Mouse (Mus musculus) brown adipose tissue, adult 24 weeks (tissue): ENCODE results near the gene Chrna3. TPM values are rescaled to one million over a fixed set of nuclear protein-coding genes. Genes with fewer than 3 reads are reported as not detected.

Source experiments
- H3K27ac ChIP-seq: fragments of 200-500 bp; replicated peaks from 2 replicates; pipeline ENCODE4 v1.5.1; 2012; ENCODE audit warnings: low read depth, mild to moderate bottlenecking, low read length
- H3K4me1 ChIP-seq: fragments of 200-500 bp; 2 replicates; pipeline ENCODE4 v1.6.1; 2012; ENCODE audit warnings: low read length, mixed read lengths; ENCODE audit not compliant: control insufficient read depth, insufficient read depth, insufficient read length
- H3K4me3 ChIP-seq: fragments of 200-500 bp; 2 replicates; pipeline ENCODE4 v1.5.1; 2012; ENCODE audit warnings: low read depth, mild to moderate bottlenecking, low read length, moderate library complexity; ENCODE audit not compliant: insufficient read depth
- polyA plus RNA-seq: library from polyadenylated mRNA; stranded (reverse); fragments of >200 nt; gene quantifications from 2 replicates; pipeline ENCODE4 v1.2.4, GENCODE M21; 2012; ENCODE audit not compliant: missing spikeins, insufficient read depth, insufficient read length

Chrna3 gene
- not detected in 2 replicates for polyA plus RNA-seq

DNA sequence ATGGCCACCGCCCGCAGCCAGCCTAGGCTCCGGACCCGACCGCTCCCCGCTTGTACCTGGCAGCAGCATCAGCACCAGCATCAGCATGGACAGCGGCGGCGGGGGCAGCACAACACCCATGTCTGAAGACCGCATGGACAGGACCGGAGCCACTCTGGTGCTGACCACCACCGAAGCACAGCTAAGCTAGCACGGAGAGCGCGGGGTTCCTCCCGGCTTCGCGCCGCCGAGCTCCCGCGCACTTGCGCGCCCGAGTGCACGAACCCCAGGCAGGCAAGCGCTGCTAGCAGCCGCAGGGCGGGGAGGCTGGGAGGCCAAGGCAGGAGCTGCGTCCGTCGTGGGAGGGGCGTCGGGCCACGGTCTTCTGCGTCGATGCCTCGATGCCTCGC is at the start of gene Chrna3:
Gene Chrna3, minus strand, starts transcription at position 288 of the 389 bp plus-strand sequence.
- H3K27ac ChIP-seq = no peak within 1 kb of the TSS
- no peak within 1 kb of the TSS for H3K4me3 ChIP-seq
- H3K4me1 ChIP-seq = no peaks in the 10 kb centered on the region

DNA sequence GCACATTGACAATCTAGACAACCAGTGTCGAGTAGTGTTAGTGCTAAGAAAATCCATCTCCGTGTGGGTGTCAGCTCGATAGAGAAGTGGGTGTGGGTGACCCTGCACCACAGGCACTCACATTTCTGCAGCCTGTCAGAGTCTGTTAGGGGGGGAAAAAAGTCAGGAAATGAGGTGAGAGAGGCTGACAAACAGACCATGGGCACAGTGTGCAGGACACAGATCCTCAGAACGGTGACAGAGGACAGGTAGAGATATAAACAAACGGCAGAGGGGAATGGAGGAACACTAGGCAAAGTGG is 41.6 kb upstream of the Chrna3 start:
- Histone ChIP-seq H3K4me3 (no peak overlapping the region), H3K27ac (no peak overlapping the region), H3K4me1 (no peaks in the 10 kb centered on the region)

DNA sequence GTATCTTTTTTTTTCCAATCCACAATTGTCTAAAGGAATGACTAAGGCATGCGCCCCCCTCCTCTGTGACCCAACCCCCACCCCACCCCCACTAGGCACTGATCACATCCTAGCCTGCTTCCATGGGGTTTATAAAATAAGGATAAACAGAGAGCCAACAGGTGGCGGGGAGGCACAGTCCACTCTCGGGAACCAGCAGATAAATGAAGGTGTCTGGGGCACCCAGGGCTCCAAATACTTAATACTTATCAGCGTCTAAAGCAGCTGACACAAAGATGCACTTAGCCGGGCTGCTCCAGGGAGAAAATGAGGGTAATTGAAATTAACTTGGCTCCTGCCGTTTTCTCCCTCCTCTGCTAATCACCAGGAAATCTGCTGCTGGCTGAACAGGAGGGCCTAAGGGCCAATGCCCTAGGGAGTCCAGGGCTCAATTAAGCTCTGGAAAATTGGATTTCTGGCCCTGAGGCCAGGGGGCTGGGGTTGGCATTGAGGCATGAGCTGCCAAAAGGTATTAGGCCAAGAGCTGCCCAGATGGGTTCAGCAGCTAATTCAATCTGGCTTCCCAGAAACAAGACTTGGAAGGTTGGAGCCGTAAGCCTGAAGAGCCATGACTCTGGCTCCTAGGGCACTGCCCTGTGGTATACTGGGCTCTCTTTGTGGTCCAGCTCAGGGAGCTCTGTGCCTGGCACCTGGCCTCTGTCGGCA is 41.0 kb upstream of the Chrna3 start:
- Histone ChIP-seq H3K4me1 (no peaks in the 10 kb centered on the region), H3K4me3 (no peak overlapping the region), H3K27ac (no peak overlapping the region)

DNA sequence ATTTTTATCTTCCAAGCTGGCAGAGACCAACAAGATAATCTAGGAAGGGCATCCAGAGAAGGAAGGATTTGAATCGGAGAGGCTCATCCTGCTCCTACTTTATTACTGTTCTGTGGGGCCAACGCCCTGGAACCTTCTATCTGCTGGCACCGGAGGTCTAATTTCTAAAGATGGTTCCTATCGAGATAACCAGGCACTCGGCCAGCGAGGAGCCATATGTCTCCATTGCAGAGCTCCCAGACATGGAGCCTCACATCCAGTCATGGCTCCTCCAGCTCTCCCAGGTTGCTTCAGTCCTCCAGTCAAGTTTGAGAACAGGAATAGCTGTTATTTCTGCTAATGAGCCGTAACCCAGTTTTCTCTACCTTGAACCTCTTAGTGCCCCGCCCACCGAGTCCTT is 38.9 kb upstream of the Chrna3 start:
- Histone ChIP-seq H3K4me1 (no peaks in the 10 kb centered on the region), H3K4me3 (no peak overlapping the region), H3K27ac (no peak overlapping the region)

DNA sequence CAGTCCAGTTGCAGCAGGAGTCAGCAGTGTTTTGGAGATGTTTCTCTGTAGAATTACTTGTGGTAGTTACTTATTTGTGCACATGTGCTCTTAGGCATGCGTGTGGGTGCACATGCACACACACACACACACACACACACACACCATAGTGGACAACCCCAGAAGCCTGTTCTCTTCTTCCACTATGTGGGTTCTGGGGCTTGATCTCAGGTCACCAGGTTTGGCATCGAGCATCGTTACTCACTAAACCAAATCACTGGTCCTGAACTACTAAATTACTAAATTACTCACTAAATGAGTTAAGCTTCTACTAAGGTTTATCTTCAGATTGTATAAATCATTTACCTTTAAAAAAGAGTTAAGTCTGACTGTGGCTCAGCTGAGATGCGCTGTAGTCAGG is 31.7 kb upstream of the Chrna3 start:
- no peak overlapping the region for H3K4me3 ChIP-seq
- H3K4me1 ChIP-seq = no peaks in the 10 kb centered on the region
- H3K27ac ChIP-seq = no peak overlapping the region

DNA sequence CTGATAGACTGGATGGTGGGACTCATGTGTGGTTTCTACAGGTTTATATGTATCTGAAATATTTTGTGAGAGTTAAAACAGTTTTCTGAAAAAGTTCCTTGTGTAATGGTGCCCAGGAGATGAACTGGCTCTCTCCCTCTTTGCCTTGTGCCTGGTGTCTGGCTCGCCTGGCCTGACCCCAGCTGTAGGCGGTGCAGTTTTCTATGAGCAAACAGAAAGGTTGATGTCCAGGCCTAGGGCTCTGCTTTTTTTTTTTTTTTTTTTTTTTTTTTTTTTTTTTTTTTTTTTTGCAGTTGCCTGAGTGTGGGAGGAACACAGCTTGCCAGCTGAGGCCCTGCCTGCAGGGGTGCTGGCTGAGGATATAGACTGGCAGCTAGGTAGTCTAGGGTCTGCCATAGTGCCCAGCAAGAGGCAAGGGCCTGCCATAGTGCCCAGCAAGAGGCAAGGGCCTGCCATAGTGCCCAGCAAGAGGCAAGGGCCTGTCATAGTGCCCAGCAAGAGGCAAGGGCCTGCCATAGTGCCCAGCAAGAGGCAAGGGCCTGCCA is 29.1 kb upstream of the Chrna3 start:
- Histone ChIP-seq H3K4me1 (no peaks in the 10 kb centered on the region), H3K4me3 (no peak overlapping the region), H3K27ac (no peak overlapping the region)

DNA sequence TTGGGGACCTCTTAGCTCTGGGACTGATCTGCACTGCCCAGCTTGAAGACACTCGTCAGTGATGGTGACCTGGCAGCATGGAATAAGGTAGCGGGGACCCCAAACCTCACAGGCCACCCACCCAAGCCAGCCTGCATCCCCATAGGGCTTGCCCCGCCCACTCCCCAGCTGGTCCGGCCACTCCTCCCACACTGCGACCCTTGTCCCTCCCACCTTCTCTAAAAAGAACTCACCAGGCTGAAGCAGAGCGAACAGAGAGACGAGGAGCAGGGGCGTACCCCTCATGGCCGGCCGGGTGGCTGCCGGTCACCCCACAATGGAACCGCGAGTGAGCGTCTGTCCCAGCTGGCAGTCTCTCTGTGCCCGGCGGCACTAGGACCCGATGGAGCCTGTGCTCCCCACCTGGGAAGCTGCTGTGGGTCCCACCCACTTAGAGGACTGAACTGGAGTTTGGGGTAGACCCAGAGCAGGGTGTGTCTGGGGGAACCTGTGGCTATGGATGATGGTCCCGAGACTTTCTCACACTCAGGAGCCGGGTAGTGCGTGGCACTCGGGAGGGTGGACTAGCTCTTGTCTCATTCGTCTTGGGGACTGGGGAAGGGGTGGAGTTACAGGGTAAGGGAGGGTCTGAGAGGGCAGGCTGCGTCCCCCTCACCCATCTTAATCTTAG is 22.0 kb upstream of the Chrna3 start, which contains the start of gene Chrnb4:
Gene Chrnb4, minus strand, starts transcription at position 569 of the 670 bp plus-strand sequence.
- Histone ChIP-seq H3K4me3 (peak within 1 kb of the TSS; percentile 35), H3K27ac (no peak within 1 kb of the TSS), H3K4me1 (0 out of 2 replicates have a peak, but pooled peaks cover 4% of the 10 kb centered on the region)

DNA sequence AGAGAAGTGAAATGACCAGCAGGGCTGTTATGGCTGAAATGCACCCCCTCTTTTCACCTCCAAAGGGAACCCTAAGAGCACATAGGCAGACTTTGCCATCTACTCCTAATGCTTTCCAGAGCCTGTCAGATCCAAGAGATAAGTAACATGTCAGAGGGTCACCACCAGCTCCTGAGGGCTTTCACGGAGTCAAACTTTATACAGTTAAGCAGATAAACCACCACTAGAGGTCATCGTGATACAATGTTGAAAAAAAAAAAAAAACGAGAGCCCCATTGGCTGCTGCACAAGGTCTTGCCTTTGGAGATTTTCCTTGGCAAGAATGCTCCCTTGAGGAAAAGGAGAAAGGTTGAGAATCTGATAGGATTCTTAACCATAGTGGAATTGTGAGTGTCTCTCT is 20.4 kb upstream of the Chrna3 start:
- H3K4me1 ChIP-seq = 0 out of 2 replicates have a peak, but pooled peaks cover 4% of the 10 kb centered on the region
- no peak overlapping the region for H3K4me3 ChIP-seq
- H3K27ac ChIP-seq = no peak overlapping the region

DNA sequence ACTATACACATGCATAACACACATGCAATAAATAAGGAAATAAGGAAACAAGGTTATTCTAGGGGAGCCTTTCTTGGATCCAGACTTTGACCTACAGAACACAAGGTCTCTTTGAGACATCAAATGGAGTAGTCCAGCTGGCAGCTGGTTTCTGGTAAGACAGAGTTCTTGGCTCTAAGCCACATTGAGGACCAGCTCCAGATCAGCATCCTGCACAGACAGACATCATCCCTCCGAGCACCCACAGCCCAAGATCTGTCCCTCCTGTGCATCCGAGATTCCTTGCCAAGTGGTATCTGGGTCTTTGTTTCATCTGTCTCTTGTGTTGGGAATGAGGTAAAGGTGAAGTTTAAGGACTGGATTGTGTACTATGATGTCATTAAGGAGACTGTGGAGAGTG is 18.6 kb upstream of the Chrna3 start:
- Histone ChIP-seq H3K4me3 (no peak overlapping the region), H3K4me1 (0 out of 2 replicates have a peak, but pooled peaks cover 4% of the 10 kb centered on the region), H3K27ac (no peak overlapping the region)

DNA sequence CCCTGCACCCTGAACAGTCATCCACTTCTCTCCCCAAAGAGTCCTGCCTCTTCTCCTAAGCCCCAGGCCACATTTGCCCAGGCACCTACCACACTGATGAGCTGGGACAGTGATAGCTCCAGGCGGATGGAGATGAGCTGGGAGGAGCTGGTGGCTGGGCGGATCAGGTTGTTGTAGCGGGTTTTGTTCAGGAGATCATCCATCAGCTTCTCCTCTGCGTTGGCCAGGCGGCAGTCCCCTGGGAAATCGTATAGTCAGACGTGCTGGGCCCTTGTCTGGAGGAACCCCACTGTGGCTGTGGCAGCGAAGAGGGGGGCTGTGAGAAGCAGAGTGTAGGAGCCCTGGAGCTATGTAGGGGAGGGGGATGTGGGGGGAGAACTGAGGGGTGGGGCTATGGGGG is 17.3 kb upstream of the Chrna3 start:
- Histone ChIP-seq H3K4me3 (no peak overlapping the region), H3K27ac (no peak overlapping the region), H3K4me1 (0 out of 2 replicates have a peak, but pooled peaks cover 4% of the 10 kb centered on the region)

DNA sequence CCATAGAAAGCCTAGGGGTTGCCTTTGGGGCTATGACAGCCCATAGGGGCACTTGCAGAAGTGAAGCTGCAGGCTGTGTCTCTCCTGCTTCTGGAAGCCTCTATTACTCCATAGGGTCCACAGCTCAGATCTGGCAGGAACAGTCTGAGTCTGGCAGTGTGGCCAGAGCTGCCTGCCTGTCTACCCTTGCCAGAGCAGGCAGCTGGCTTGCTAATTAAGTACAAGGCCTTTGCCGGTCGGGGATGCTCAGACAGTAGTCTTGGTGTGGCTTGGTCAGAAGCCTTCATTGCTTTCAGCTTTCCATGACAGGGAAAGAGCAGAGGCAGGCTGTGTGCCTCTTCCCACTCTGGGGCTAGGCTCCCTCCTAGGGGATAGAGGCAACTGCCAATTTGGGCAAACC is 15.0 kb upstream of the Chrna3 start:
- no peaks in the 10 kb centered on the region for H3K4me1 ChIP-seq
- no peak overlapping the region for H3K27ac ChIP-seq
- H3K4me3 ChIP-seq = no peak overlapping the region

DNA sequence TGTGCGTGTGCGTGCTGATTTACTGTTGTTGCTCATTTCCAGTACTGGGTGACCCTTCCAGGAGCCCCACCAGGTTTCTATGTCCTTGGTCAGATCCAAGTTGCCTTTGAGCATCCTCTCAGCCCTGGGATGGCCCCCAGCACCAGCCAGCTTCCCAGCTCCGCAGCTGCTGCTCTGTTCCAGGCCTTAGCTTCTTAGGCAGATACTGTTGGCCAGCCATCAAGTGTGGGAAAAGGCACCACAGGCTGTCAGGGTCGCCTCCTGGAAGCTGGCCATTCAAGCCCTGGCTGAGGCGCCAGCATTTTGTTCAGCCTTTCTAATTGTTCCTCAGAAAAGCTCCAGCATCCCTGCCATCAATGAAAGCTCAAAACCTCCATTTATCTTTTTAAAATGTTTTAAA is 13.6 kb upstream of the Chrna3 start:
- no peaks in the 10 kb centered on the region for H3K4me1 ChIP-seq
- no peak overlapping the region for H3K4me3 ChIP-seq
- H3K27ac ChIP-seq = no peak overlapping the region

DNA sequence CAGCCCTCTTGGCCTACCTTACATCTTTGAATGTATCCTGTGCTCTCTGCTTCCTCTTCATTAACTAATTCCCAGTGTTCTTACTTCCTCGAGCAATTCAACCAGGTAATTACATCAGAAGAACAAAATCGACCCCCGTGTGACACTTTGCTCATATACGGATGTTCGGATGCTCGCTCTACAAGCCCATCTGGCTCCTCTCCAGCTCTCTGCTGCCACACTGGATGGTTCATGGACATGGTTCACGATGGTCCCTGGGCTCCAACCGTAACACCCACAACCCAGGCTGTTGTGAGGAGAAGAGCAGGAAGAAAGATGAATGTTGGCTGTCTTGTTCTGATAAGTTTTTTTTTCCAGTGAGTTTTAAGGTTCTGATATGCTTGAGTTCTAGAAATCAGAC is 12.6 kb upstream of the Chrna3 start:
- H3K27ac ChIP-seq = no peak overlapping the region
- no peak overlapping the region for H3K4me3 ChIP-seq
- H3K4me1 ChIP-seq = no peaks in the 10 kb centered on the region

DNA sequence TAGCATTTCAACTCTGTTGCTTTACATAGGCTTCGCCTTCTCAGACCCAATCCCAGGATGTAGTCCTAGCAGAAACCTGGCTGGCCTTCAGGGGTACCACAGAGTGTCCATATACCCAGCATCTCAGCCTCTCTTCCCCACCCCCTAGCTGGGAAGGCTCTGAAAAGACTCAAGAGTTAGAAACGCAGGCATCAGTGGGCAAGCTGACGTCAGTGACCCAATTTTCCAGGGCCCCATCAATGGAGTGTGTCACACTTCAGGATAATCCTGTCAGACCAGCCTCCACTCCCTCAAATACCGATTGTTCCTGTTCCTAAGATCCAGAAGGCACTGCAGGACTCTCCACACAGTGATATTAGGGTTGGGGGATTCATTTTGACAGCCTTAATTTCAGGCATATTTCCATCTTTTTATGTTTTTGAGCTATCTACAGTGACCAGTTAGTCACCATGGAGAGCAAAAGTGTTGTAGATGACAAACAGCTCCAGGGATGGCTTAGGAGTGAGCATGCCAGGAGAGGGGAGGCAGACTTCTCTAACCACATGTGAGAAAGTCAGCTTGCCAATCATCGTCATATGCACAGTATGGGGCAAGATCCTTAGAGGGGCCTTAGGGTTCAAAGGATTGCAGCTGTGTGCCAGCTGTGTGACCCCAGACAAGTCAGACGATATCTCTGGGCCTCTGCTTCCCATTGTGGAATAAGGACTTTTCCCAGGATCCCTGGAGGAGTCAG is 5.2 kb upstream of the Chrna3 start:
- Histone ChIP-seq H3K4me1 (no peaks in the 10 kb centered on the region), H3K4me3 (no peak overlapping the region), H3K27ac (no peak overlapping the region)

DNA sequence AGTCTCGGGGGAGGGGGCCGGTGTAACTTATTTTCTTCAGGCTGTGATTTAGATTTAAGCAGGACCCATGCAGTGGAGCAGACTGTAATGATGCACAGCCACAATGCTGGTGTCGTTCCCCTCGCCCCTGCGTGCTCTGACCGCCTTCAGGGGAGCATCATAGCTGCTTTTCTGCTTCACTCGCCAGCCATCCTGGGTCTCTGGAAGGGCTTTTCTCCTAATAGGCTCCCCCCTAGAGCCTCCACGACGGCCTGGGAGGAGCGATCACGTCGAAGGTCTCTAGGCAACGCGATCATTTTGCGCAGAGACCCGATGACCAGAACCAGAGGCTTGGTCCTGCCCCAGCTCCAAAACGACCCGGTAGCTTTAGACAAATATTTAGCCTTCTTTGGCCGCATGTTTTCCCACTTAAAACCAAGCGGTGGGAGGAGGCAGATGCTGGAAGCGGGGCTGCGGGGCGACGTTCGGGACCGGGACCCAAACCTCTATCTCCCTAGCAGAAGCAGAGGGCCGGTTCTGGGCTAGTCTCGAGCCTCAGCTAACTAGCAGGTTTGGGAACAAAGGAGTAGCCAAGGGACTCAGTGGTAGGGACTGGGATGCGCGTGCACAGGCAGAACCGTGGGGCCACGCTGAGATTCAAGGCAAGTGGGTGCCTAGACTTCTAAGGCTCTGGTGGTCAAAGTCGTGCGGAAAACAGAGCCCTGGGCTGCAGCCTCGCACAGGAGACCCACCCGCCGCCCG is 658 bp downstream of the Chrna3 start:
- Histone ChIP-seq H3K27ac (no peak overlapping the region), H3K4me3 (no peak overlapping the region), H3K4me1 (no peaks in the 10 kb centered on the region)
